Mouse (Mus musculus) G1E (cell line): ENCODE data around the gene Tyw1.

Source experiments
- CTCF ChIP-seq: IDR thresholded peaks from 2 replicates; pipeline ENCODE4 v1.5.1; 2012; ENCODE audit warnings: low read depth, low read length, inconsistent platforms, mixed read lengths
- GATA1 ChIP-seq: IDR thresholded peaks from 2 replicates; pipeline ENCODE4 v1.6.1; 2012; ENCODE audit warnings: borderline replicate concordance, low read length, inconsistent platforms, mixed read lengths
- POLR2AphosphoS5 ChIP-seq: IDR thresholded peaks from 2 replicates; pipeline ENCODE4 v1.6.1; 2012; ENCODE audit warnings: low read depth, low read length, inconsistent platforms; ENCODE audit not compliant: insufficient replicate concordance
- TAL1 ChIP-seq: conservative IDR thresholded peaks from 2 replicates; pipeline ENCODE4 v1.6.1; 2012; ENCODE audit warnings: low read depth, low read length, inconsistent platforms, mixed read lengths

DNA sequence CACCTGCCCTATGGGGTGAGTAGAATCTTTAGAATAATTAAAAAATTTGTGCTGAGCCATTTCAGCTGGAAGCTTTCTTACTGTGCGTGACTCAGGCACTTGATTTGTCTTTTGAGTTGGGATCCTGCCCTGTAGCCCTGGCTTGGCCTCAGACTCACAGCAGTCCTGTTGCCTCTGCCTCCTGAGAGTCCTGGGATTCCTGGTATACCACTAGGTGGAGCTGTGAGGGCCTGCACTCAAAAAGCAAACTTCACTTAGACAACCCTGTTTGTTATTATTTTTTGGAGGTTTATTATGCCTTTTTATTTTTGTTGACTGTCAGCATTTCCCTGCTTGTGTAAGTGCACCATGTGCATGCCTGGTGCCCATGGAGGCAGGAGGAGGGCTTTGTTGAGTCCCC lies 11.9 kb downstream of the Tyw1 start:
- TF ChIP-seq CTCF (peak; percentile 39; the same call in 1 of the 2 replicates), GATA1 (no peak), TAL1 (no peak), POLR2AphosphoS5 (no peak)
